Mouse (Mus musculus) heart, embryonic 14.5 days (tissue): Measurements from ENCODE around the gene Sufu. TPM values are rescaled to one million over a fixed set of nuclear protein-coding genes. Genes with fewer than 3 reads are reported as not detected.

Experiments used
- ATAC-seq: fragments of 200-750 bp; cut with Nextera tagmentation; 2 replicates; pipeline ENCODE4 v1.8.0; 2017; ENCODE audit warnings: low read depth, moderate TSS enrichment; ENCODE audit not compliant: insufficient number of reproducible peaks, insufficient read depth, low FRiP score
- H3K27ac ChIP-seq, 2 experiments: fragments of 200-500 bp in 1 of 2; fragments of 300-500 bp in 1 of 2; sonication (generic) in 1 of 2; replicated peaks in 1 of 2; 2 replicates each; pipeline ENCODE4 v1.5.1; 2012 to 2014; ENCODE audit warnings: low read depth in 2 of 2, low read length in 2 of 2, control low read depth in 1 of 2, mild to moderate bottlenecking in 1 of 2, mixed read lengths in 1 of 2; ENCODE audit not compliant: control insufficient read depth in 1 of 2, insufficient read depth in 1 of 2
- H3K27me3 ChIP-seq: fragments of 300-500 bp; sonication (generic); 2 replicates; pipeline ENCODE4 v1.6.1; 2014; ENCODE audit warnings: mild to moderate bottlenecking, low read length, control low read depth; ENCODE audit not compliant: control insufficient read depth, insufficient read depth
- H3K36me3 ChIP-seq: fragments of 300-500 bp; sonication (generic); 2 replicates; pipeline ENCODE4 v1.6.1; 2014; ENCODE audit warnings: mild to moderate bottlenecking, control low read depth, low read length, mixed read lengths; ENCODE audit not compliant: control insufficient read depth, insufficient read depth
- H3K4me1 ChIP-seq, 2 experiments: fragments of 200-500 bp in 1 of 2; fragments of 300-500 bp in 1 of 2; sonication (generic) in 1 of 2; 2 replicates each; pipeline ENCODE4 v1.6.1; 2012 to 2014; ENCODE audit warnings: low read length in 2 of 2, control low read depth in 1 of 2, mixed read lengths in 1 of 2; ENCODE audit not compliant: control insufficient read depth in 2 of 2, insufficient read depth in 2 of 2
- H3K4me2 ChIP-seq: fragments of 300-500 bp; sonication (generic); 2 replicates; pipeline ENCODE4 v1.6.1; 2014; ENCODE audit warnings: mild to moderate bottlenecking, low read length
- H3K4me3 ChIP-seq, 2 experiments: fragments of 200-500 bp in 1 of 2; fragments of 300-500 bp in 1 of 2; sonication (generic) in 1 of 2; 2 replicates each; pipeline ENCODE4 v1.5.1; 2012 to 2014; ENCODE audit warnings: low read length in 2 of 2, mild to moderate bottlenecking in 2 of 2, control low read depth in 1 of 2, low read depth in 1 of 2, moderate library complexity in 1 of 2; ENCODE audit not compliant: control insufficient read depth in 1 of 2, insufficient read depth in 1 of 2
- H3K9ac ChIP-seq: fragments of 300-500 bp; sonication (generic); 2 replicates; pipeline ENCODE4 v1.6.1; 2014; ENCODE audit warnings: mild to moderate bottlenecking, low read length
- H3K9me3 ChIP-seq: fragments of 300-500 bp; sonication (generic); 2 replicates; pipeline ENCODE4 v1.6.1; 2016; ENCODE audit warnings: low read length, control low read depth; ENCODE audit not compliant: control insufficient read depth
- WGBS: fragments of 180-500 bp; shearing (Covaris S2); extraction: QIAGEN DNeasy Blood & Tissue Kit; methylation state at CpG from one replicate; pipeline ENCODE4 v1.1.7; 2014; 5-methylcytosine and 5-hydroxymethylcytosine counted together
- polyA plus RNA-seq: library from polyadenylated mRNA; unstranded; fragments of >200 nt; fragmentation: Nextera tagmentation; extraction: Ambion mirVana; gene quantifications from 2 replicates; pipeline ENCODE4 v1.2.1, GENCODE M21; 2014

Sufu gene
- polyA plus RNA-seq, 1 experiment from 2014 or later = 18.8 TPM

- ATAC-seq = peak; percentile 61
Measured at GRCm38 (mm10) chr19:46528529-46529213, 132.0 kb downstream of the Sufu start.

GRCm38 (mm10) chr19:46529601-46530448 is 133.1 kb downstream of the Sufu start:
- ATAC-seq = no peak

More at GRCm38 (mm10) chr19:46528529-46529213, 132.0 kb downstream of the Sufu start:
- peak overlapping the region; percentile 95 to 98 for H3K27ac ChIP-seq
- H3K4me1 ChIP-seq = peaks cover 76 to 90% of the 10 kb centered on the region in 2 experiments
- peak overlapping the region; percentile 18 to 36 for H3K4me3 ChIP-seq
- H3K4me2 ChIP-seq = peak overlapping the region; percentile 73
- peak overlapping the region; percentile 76 for H3K9ac ChIP-seq
- no peaks in the 10 kb centered on the region for H3K9me3 ChIP-seq
- no peaks in the 10 kb centered on the region for H3K36me3 ChIP-seq
- no peaks in the 10 kb centered on the region for H3K27me3 ChIP-seq
- WGBS = 3% methylated on average over 20 of the region's 20 CpGs

GRCm38 (mm10) chr19:46530449-46530990 is 133.8 kb downstream of the Sufu start:
- Histone ChIP-seq H3K4me1 (peaks cover 62 to 72% of the 10 kb centered on the region in 2 experiments), H3K9me3 (no peaks in the 10 kb centered on the region), H3K36me3 (no peaks in the 10 kb centered on the region), H3K27ac (peak overlapping the region; percentile 95 to 98), H3K9ac (peak overlapping the region; percentile 76), H3K4me2 (peak overlapping the region; percentile 26), H3K27me3 (no peaks in the 10 kb centered on the region), H3K4me3 (no peak overlapping the region)
- ATAC-seq = no peak
- WGBS = 19% methylated on average over 8 of the region's 8 CpGs

More at GRCm38 (mm10) chr19:46529601-46530448, 133.1 kb downstream of the Sufu start:
- Histone ChIP-seq H3K4me1 (peaks cover 65 to 79% of the 10 kb centered on the region in 2 experiments), H3K4me3 (no peak overlapping the region), H3K27me3 (no peaks in the 10 kb centered on the region), H3K9me3 (no peaks in the 10 kb centered on the region), H3K4me2 (peak overlapping the region; percentile 73), H3K36me3 (no peaks in the 10 kb centered on the region), H3K9ac (peak overlapping the region; percentile 76), H3K27ac (peak overlapping the region; percentile 95 to 98)
- 23% methylated on average over 13 of the region's 13 CpGs for WGBS

GRCm38 (mm10) chr19:46531071-46532030 is 134.7 kb downstream of the Sufu start:
- Histone ChIP-seq H3K9me3 (no peaks in the 10 kb centered on the region), H3K36me3 (no peaks in the 10 kb centered on the region), H3K4me3 (no peak overlapping the region), H3K9ac (peak overlapping the region; percentile 76), H3K4me1 (peaks cover 57 to 64% of the 10 kb centered on the region in 2 experiments), H3K4me2 (peak overlapping the region; percentile 26), H3K27me3 (no peaks in the 10 kb centered on the region), H3K27ac (peak overlapping the region; percentile 95 to 98)
- ATAC-seq = no peak
- WGBS = 13% methylated on average over 16 of the region's 16 CpGs

GRCm38 (mm10) chr19:46532031-46532688 is 135.5 kb downstream of the Sufu start:
- H3K36me3 ChIP-seq = no peaks in the 10 kb centered on the region
- no peaks in the 10 kb centered on the region for H3K27me3 ChIP-seq
- ATAC-seq = no peak
- peak overlapping the region; percentile 67 to 98 for H3K27ac ChIP-seq
- no peaks in the 10 kb centered on the region for H3K9me3 ChIP-seq
- H3K9ac ChIP-seq = peak overlapping the region; percentile 31; the same call in 1 of the 2 replicates
- H3K4me1 ChIP-seq = peaks cover 56 to 58% of the 10 kb centered on the region in 2 experiments
- WGBS = 10% methylated on average over 10 of the region's 10 CpGs
- H3K4me3 ChIP-seq = no peak overlapping the region
- H3K4me2 ChIP-seq = peak overlapping the region; percentile 26

- Histone ChIP-seq H3K4me1 (peaks cover 49% of the 10 kb centered on the region in 2 experiments), H3K4me3 (no peak overlapping the region), H3K4me2 (no peak overlapping the region), H3K36me3 (0 out of 2 replicates have a peak, but pooled peaks cover 3% of the 10 kb centered on the region), H3K27ac (peak overlapping the region in 1 of 2 experiments; percentile 98; a peak in 2 of 4 replicates), H3K9me3 (no peaks in the 10 kb centered on the region), H3K9ac (no peak overlapping the region), H3K27me3 (no peaks in the 10 kb centered on the region)
- 53% methylated on average over 4 of the region's 4 CpGs for WGBS
- ATAC-seq = no peak
Measured at GRCm38 (mm10) chr19:46533066-46533465, 136.4 kb downstream of the Sufu start.
